Mouse (Mus musculus): ENCODE measurements at regions not wholly inside any gene's neighbourhood (a gene's known extent, or its start where the extent isn't known, plus 50 kb on each side); places are given as distances from the start of the nearest gene placed in this dataset.
A peak's percentile ranks its signal among the peaks of the same experiment; 100 is the strongest.

- Histone ChIP-seq H3K27me3 (ENCODE audit: insufficient read depth, low read length) (no peaks in the 10 kb centered on the region), H3K9ac (no peak overlapping the region), H3K4me3 (ENCODE audit: low read depth, low read length) (no peak overlapping the region), H3K36me3 (ENCODE audit: insufficient read depth) (no peaks in the 10 kb centered on the region), H3K4me2 (ENCODE audit: low read depth) (no peak overlapping the region), H3K4me1 (ENCODE audit: insufficient read depth) (no peaks in the 10 kb centered on the region), H3K9me3 (ENCODE audit: low read length) (no peaks in the 10 kb centered on the region), H3K27ac (ENCODE audit: low read depth, low read length) (no peak overlapping the region)
- ATAC-seq, result no peak
- DNase-seq, result no peak
- peak; percentile 26; the same call in 1 of the 2 replicates for TF ChIP-seq CTCF (IDR thresholded peaks at IDR 0.05; ENCODE audit: low read depth)
- WGBS, result 93% methylated on average over 1 of the region's 1 CpGs
These were observed 524.3 kb downstream of the Rnf144a start for GRCm38 (mm10) chr12:25890722-25891121.

- WGBS, result 50% methylated on average over 5 of the region's 5 CpGs
- DNase-seq (peak; percentile 45), ATAC-seq (no peak; the same call in 1 of the 2 replicates)
- Histone ChIP-seq H3K27me3 (ENCODE audit: insufficient read depth, low read length) (no peaks in the 10 kb centered on the region), H3K4me2 (ENCODE audit: low read depth) (no peak overlapping the region), H3K27ac (ENCODE audit: low read depth, low read length) (peak overlapping the region; percentile 59), H3K36me3 (ENCODE audit: insufficient read depth) (no peaks in the 10 kb centered on the region), H3K9me3 (ENCODE audit: low read length) (no peaks in the 10 kb centered on the region), H3K9ac (no peak overlapping the region), H3K4me1 (ENCODE audit: insufficient read depth) (0 out of 2 replicates have a peak, but pooled peaks cover 5% of the 10 kb centered on the region), H3K4me3 (ENCODE audit: low read depth, low read length) (no peak overlapping the region)
- no peak for TF ChIP-seq CTCF (IDR thresholded peaks at IDR 0.05; ENCODE audit: low read depth)
These were observed 531.3 kb downstream of the Rnf144a start for GRCm38 (mm10) chr12:25883771-25884171.

- Histone ChIP-seq H3K36me3 (ENCODE audit: insufficient read depth) (no peaks in the 10 kb centered on the region), H3K4me3 (ENCODE audit: low read depth, low read length) (no peak overlapping the region), H3K9ac (no peak overlapping the region), H3K4me2 (ENCODE audit: low read depth) (no peak overlapping the region), H3K4me1 (ENCODE audit: insufficient read depth) (peaks cover 4% of the 10 kb centered on the region; the same call in 1 of the 2 replicates), H3K27ac (ENCODE audit: low read depth, low read length) (peak overlapping the region; percentile 68), H3K27me3 (ENCODE audit: insufficient read depth, low read length) (no peaks in the 10 kb centered on the region), H3K9me3 (ENCODE audit: low read length) (no peaks in the 10 kb centered on the region)
- no peak for DNase-seq
- no peak for TF ChIP-seq CTCF (IDR thresholded peaks at IDR 0.05; ENCODE audit: low read depth)
- 57% methylated on average over 4 of the region's 4 CpGs for WGBS
- peak; percentile 10; the same call in 1 of the 2 replicates for ATAC-seq
These were observed 543.2 kb downstream of the Rnf144a start for GRCm38 (mm10) chr12:25871816-25872215.

GRCm38 (mm10) chr12:25871001-25871461 lies 544.0 kb downstream of the Rnf144a start:
- 10% methylated on average over 11 of the region's 11 CpGs for WGBS
- no peak for TF ChIP-seq CTCF (IDR thresholded peaks at IDR 0.05; ENCODE audit: low read depth)
- Histone ChIP-seq H3K9me3 (ENCODE audit: low read length) (no peaks in the 10 kb centered on the region), H3K27me3 (ENCODE audit: insufficient read depth, low read length) (no peaks in the 10 kb centered on the region), H3K4me3 (ENCODE audit: low read depth, low read length) (no peak overlapping the region), H3K4me1 (ENCODE audit: insufficient read depth) (peaks cover 4% of the 10 kb centered on the region; the same call in 1 of the 2 replicates), H3K9ac (no peak overlapping the region), H3K4me2 (ENCODE audit: low read depth) (peak overlapping the region; percentile 17), H3K27ac (ENCODE audit: low read depth, low read length) (peak overlapping the region; percentile 68), H3K36me3 (ENCODE audit: insufficient read depth) (no peaks in the 10 kb centered on the region)
- DNase-seq (peak; percentile 92), ATAC-seq (peak; percentile 97)

GRCm38 (mm10) chr12:25869846-25870245 lies 545.2 kb downstream of the Rnf144a start:
- H3K4me3 ChIP-seq (ENCODE audit: low read depth, low read length), result no peak overlapping the region
- H3K4me2 ChIP-seq (ENCODE audit: low read depth), result no peak overlapping the region
- DNase-seq, result no peak
- ATAC-seq, result no peak
- H3K36me3 ChIP-seq (ENCODE audit: insufficient read depth), result no peaks in the 10 kb centered on the region
- peaks cover 4% of the 10 kb centered on the region; the same call in 1 of the 2 replicates for H3K4me1 ChIP-seq (ENCODE audit: insufficient read depth)
- H3K27me3 ChIP-seq (ENCODE audit: insufficient read depth, low read length), result no peaks in the 10 kb centered on the region
- H3K27ac ChIP-seq (ENCODE audit: low read depth, low read length), result no peak overlapping the region
- TF ChIP-seq CTCF (IDR thresholded peaks at IDR 0.05; ENCODE audit: low read depth), result no peak
- H3K9me3 ChIP-seq (ENCODE audit: low read length), result no peaks in the 10 kb centered on the region
- H3K9ac ChIP-seq, result no peak overlapping the region

- 61% methylated on average over 3 of the region's 3 CpGs for WGBS
- ATAC-seq (peak; percentile 72), DNase-seq (peak; percentile 50)
- TF ChIP-seq CTCF (IDR thresholded peaks at IDR 0.05; ENCODE audit: low read depth), result no peak
- no peak overlapping the region for H3K27ac ChIP-seq (ENCODE audit: low read depth, low read length)
- no peak overlapping the region for H3K4me3 ChIP-seq (ENCODE audit: low read depth, low read length)
- no peak overlapping the region for H3K9ac ChIP-seq
- H3K27me3 ChIP-seq (ENCODE audit: insufficient read depth, low read length), result no peaks in the 10 kb centered on the region
- H3K36me3 ChIP-seq (ENCODE audit: insufficient read depth), result no peaks in the 10 kb centered on the region
- no peaks in the 10 kb centered on the region; the same call in 1 of the 2 replicates for H3K4me1 ChIP-seq (ENCODE audit: insufficient read depth)
- no peak overlapping the region for H3K4me2 ChIP-seq (ENCODE audit: low read depth)
- H3K9me3 ChIP-seq (ENCODE audit: low read length), result no peaks in the 10 kb centered on the region
These were observed 550.0 kb downstream of the Rnf144a start for GRCm38 (mm10) chr12:25865063-25865462.

GRCm38 (mm10) chr12:25864113-25864852 lies 550.8 kb downstream of the Rnf144a start:
- WGBS, result 68% methylated on average over 7 of the region's 7 CpGs
- Histone ChIP-seq H3K27me3 (ENCODE audit: insufficient read depth, low read length) (no peaks in the 10 kb centered on the region), H3K4me3 (ENCODE audit: low read depth, low read length) (no peak overlapping the region), H3K9ac (no peak overlapping the region), H3K36me3 (ENCODE audit: insufficient read depth) (no peaks in the 10 kb centered on the region), H3K9me3 (ENCODE audit: low read length) (0 out of 2 replicates have a peak, but pooled peaks cover 3% of the 10 kb centered on the region), H3K4me2 (ENCODE audit: low read depth) (no peak overlapping the region), H3K27ac (ENCODE audit: low read depth, low read length) (no peak overlapping the region), H3K4me1 (ENCODE audit: insufficient read depth) (no peaks in the 10 kb centered on the region; the same call in 1 of the 2 replicates)
- DNase-seq, result peak; percentile 27
- no peak for ATAC-seq
- TF ChIP-seq CTCF (IDR thresholded peaks at IDR 0.05; ENCODE audit: low read depth), result peak; percentile 59

Measured in forebrain, postnatal 0 days (tissue).